Mouse (Mus musculus) right cerebral cortex, postnatal 36 days (tissue): ENCODE measurements at regions not wholly inside any gene's neighbourhood (a gene's known extent, or its start where the extent isn't known, plus 50 kb on each side); places are given as distances from the start of the nearest gene placed in this dataset.

Source experiments
- DNase-seq, 2 experiments: peaks; one replicate each; pipeline ENCODE4 v3.0.0; 2022; ENCODE audit warnings: low spot score in 2 of 2, mixed read lengths in 1 of 2

- DNase-seq, result peak; percentile 1 to 2
Observed at GRCm38 (mm10) chr13:68372631-68373030, 209.3 kb downstream of the Mtrr start.
